Mouse (Mus musculus) heart, adult 2 months (tissue): ENCODE measurements at regions not wholly inside any gene's neighbourhood (a gene's known extent, or its start where the extent isn't known, plus 50 kb on each side); places are given as distances from the start of the nearest gene placed in this dataset.

Source experiments
- CTCF ChIP-seq: fragments of 200-600 bp; IDR thresholded peaks from 2 replicates; pipeline ENCODE4 v1.8.1; 2022; ENCODE audit warnings: antibody characterized with exemption, mild to moderate bottlenecking, moderate library complexity
- POLR2A ChIP-seq: fragments of 200-500 bp; IDR thresholded peaks from 2 replicates; pipeline ENCODE4 v1.6.1; 2011; ENCODE audit warnings: mild to moderate bottlenecking, low read depth, low read length, control low read depth; ENCODE audit not compliant: insufficient read depth

- TF ChIP-seq CTCF: no peak
- TF ChIP-seq POLR2A: no peak
These were observed 1063.8 kb downstream of the Car8 start for GRCm38 (mm10) chr4:7175030-7175429.
